Mouse (Mus musculus) gastrocnemius, postnatal 25 days (tissue): Measurements from ENCODE around the gene Sorbs2. TPM values are rescaled to one million over a fixed set of nuclear protein-coding genes. Genes with fewer than 3 reads are reported as not detected.

Source experiments
- DNase-seq: peaks from one replicate; pipeline ENCODE4 v3.0.0; 2022
- total RNA-seq, 2 experiments: library from RNA; stranded (reverse); gene quantifications; 1 replicate in 1 of 2; 2 replicates in 1 of 2; pipeline ENCODE4 v1.2.3; 2021

Sorbs2 gene
- total RNA-seq, 2 experiments from 2014 or later, result 21.0 to 21.5 TPM

GRCm38 (mm10) chr8:45682845-45683383, 175.3 kb downstream of the Sorbs2 start:
- DNase-seq, result no peak

DNA sequence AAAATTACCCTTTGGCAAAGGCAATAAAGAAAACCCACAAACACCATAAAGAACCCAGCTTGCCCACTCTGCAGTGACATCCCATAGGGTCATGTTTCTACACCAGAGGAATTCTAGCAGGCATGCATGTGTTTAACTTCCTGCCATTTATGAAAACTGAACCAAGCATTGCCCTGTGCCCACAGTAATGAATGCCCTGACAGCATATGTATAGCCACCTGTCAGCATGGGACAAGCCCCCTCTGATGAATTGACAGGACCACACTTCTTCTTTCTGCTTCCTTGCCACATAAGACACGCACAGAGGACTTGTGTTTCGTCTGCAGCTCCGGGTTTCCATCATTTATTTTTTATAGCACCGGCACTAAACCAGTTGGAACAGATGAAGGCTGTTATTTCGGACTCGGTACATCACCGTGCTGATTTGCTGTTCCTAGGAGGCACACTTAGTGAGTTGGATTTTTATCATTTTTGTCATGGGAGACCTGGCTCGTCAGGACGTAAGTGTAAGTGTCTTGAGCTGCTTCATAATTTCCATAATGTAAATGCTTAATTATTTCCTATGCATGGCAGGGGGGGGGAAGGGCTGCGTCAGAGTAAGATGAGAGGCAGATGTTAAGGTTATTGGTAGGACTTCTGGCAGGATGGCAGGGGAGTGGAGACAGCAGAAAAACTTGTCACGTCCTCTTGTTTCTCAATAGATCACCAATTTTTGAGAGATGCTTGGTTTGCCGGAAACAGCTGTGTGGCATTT, 180.5 kb downstream of the Sorbs2 start:
- DNase-seq, result no peak

GRCm38 (mm10) chr8:45689611-45690207, 182.1 kb downstream of the Sorbs2 start:
- no peak for DNase-seq

DNA sequence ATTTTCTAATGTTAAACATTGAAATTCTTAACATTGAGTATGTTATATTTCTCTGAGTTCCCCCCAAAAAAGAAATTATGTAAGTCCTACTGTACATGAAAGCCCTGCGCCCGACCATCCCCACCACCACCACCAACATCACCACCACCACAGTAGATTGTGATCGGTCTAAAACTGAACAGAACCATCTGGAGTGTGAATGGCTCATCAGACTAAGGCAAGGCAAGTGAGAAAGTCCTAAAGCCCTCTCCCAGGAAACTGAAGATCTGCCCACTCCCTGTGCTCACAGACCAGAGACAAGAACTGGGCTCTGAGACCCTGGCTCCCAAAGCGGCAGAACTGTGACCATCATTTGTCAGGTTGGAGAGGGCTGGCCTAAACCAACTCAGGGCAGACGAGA, 192.5 kb downstream of the Sorbs2 start:
- DNase-seq, result no peak

DNA sequence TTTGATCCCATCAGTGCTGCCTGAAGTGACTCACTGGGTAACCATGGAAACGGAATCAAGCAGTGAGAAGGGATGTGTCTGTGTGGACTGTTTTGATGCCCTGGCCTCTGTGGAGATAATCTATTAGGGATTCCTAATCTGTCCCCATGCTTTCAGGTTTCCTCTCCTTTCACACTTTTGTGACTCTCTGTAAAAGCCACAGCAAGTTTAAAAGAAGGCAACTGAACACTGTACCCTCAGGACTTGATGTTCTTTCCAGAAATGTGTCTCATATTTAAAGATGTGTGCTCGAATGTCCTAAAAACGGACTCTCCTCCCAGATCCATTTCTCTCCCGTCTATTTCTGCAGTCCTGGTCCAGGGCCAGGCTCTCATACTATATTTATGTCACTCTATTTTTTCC, 196.1 kb downstream of the Sorbs2 start:
- DNase-seq, result no peak

DNA sequence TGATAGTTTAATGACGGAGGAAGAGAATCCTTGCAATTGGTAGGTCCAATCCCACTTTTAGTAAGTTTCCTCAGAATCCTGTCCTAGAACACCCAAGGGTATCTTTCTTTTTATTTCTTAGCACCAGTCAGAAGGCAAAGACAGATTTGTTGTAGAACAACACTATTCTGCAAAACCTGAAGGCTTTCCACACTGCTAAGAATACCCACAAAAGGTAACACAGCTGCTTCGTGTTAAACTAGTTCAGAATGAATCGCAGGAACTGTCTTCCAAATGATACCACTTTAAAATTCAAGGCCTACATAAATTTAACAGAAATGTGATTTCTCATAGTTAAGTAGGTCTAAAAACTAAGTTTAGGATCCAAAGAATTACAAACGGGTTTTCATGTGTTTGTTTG, 201.5 kb downstream of the Sorbs2 start:
- no peak for DNase-seq

DNA sequence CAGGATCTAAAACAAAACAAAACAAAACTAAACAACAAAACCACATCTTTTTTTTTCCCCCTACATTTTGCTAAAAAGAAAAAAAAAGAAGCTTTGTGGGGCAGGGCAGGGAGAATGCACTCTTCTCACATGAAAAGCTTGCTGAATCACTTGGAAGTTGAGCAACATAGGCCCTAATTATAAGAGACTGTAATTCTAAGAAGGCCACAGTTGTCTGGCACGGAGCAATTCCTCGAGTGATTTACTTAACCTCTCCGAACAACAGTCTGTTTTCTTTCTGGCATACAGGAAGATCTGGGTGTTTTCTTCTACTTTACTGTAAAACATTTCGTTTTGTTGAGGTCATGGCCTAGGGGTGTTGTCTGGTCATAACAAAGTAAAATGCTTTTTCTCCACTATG, 202.1 kb downstream of the Sorbs2 start:
- no peak for DNase-seq

DNA sequence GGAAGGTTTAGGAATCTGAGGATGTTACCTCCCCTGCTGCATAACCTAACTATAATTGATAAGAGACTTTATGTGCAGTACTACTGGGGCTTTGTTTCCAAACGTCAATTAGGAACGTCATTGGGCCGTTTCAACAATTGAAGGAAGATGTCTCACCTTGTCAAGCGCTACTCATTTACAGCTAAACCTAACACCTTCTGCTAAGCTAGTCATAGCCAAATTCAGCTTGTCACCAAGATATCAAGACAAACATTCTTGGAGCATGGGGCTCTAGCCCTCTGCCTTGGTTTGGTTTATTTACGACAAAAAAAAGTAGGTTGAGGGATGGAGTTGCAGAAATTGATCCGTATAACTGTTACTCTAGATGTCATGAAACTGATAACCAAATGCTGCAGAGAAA, 205.0 kb downstream of the Sorbs2 start:
- no peak for DNase-seq

DNA sequence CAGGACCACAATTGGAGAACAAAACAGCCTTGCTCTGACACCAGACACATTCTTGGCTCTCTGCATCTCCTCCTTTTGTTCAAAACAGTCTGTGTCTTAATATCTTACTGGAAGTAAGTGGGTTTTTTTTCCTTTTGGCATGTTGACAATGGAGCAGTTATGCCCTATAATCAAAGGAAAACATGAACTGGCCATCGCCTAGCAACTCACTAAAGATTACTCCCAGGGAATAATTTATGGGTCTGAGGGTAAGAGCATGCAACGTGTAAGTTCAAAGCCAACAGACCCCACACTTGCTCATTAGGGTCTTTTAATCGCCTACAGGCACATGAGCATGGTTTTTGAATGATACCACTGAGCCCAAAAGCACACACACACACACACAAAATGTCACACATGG, 207.2 kb downstream of the Sorbs2 start:
- DNase-seq, result no peak

DNA sequence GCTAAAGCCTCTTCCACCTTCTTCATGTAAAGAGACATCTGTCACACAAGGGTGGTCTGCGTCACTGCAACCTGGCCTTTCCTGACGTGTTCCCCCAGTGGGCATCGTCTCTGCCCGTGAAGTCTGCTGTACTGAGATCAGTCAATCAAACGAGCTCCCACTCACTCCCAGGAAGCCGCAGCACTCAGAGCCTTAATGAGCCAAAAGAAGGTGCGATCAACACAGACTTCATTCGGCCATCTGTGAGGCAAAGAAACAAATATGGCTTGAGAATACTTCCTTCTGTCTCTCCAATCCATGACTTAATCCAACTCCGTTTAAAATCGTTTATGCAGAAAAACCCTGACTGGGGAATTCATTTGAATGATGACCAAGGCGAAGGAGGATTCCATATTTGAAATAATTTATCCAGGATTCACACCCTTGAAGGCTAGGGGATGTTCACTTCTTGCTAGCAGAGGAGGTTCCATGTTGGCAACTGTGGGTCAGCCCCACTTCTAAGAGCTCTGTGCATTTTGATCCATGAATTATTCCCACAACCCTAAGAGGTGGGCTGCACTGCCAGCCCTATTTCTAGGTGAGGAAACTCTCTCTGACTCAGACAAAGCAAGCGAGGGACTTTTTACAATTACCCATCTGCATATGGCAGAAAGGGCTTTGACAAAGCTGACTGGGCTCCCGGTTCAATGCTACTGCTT, 207.9 kb downstream of the Sorbs2 start:
- DNase-seq, result no peak

- DNase-seq, result no peak
These were observed 212.2 kb downstream of the Sorbs2 start for GRCm38 (mm10) chr8:45719776-45720175.

- no peak for DNase-seq
These were observed 216.6 kb downstream of the Sorbs2 start for GRCm38 (mm10) chr8:45724204-45724603.

DNA sequence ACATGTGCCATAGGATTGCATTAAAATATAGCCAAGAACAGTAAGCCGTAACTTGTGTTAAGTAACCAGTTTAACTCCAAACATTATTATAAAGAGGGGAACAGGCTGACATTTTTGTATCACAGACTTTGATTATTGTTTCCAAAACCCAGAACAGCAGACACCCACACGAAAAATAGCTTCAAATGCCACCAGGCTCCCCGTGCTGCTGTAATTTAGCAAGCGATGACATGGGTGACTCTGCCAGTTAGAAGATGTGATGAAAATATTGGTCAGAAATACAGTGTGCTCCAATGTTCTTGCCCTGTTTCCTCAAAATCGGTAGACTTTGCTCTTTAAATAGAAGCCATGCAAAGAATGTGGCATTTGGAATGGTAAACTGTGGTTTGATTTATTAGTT, 217.7 kb downstream of the Sorbs2 start:
- no peak for DNase-seq

GRCm38 (mm10) chr8:45729850-45730382, 222.3 kb downstream of the Sorbs2 start:
- DNase-seq, result no peak

DNA sequence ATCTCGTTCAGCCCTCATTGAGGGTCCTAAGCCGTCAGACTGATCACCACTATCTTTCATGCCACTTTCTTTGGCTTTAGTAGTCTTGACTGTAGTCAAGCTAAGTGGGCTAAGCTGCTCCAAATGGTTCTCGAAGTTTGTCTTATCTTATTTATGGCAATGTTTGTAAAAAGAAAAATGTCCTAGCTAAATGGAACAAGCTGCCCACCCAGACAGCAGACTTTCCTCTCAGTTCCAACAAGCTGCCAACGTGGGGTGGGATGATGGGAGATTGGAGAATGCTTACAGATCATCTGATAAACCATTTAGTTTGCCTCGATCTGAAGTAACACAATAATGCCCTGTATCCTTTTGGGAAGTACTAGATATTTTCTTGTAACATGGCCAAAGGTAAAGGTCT, 223.2 kb downstream of the Sorbs2 start:
- DNase-seq, result no peak

- DNase-seq, result no peak
These were observed 226.5 kb downstream of the Sorbs2 start for GRCm38 (mm10) chr8:45734071-45734470.

- no peak for DNase-seq
These were observed 229.7 kb downstream of the Sorbs2 start for GRCm38 (mm10) chr8:45737266-45737665.

DNA sequence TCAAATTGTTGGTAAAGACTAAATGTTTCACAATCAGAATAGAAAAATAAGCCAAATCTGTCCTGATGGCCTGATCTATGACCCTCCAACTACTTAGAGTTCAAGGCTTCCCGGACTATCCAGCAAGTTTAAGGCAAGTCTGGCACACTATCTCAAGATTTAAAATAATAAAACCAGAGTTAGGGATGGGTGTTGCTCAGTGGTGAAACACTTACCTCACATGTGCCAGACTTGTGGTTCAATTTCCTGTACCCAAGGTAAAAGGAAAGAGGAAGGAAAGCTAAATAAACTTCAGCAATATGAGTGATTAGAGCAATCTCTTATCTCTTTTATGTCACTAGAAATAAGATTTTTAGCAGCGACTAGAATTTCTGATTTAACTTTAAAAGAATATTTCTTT, 235.7 kb downstream of the Sorbs2 start:
- no peak for DNase-seq

DNA sequence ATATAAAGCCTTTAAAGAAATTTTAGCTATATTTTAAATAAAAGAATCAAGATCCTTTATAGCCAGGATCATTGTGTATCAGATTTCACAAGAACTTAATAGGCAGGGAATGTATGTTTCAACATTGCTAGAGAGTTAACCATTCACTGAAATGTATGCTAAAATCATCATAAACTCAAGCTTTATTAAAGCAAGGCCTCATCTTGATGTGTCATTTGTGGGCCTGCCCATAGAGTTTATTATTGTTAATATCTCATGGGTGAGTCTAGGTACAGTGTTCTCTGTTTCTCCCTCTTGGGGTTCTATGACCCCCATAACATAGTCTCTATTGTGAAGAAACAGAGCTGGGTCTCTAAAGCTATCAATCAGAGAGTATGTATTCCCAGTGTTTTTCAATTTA, 236.2 kb downstream of the Sorbs2 start:
- DNase-seq, result no peak

DNA sequence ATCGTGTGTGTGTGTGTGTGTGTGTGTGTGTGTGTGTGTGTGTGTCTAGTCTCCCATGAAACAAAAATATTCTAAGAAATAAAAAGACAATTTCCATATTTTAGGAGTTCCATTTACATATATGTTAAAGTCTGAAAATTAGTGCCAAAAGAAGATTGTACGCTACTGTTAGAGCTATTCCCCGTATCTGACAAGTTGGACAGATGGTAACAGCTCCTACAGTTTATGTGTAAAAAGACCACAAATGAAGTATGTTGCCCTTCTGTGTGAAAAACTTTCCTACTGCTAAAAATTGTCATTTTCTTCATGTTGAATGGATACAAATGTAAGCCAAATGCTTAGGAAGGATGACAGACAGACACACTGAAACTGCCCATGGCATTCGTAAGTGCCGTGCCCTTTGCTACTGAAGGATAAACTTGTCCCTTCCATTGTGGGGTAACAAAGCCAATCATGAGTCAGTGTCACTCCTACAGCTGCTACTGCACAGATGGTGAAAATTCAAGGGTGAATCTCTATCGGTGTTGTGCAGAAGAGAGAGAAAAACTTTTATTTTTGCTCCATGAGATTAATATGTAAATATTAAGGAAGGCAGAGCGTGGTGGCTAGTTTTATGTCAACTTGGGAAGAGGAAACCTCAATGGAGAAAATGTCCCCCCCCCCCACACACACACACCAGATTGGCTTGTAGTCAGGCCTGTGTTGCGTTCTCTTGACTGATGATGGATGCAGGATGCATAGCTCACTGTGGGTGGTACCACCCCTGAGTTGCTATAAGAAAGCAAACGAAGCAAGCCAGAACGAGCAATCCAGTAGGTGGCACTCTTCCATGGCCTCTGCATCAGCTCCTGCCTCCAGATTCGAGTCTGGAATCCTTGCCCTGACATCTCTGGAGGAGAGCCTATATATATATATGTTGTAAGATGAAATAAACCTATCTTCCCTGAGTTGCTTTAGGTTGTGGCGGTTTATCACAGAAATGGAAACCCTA, 244.2 kb downstream of the Sorbs2 start:
- DNase-seq, result no peak

GRCm38 (mm10) chr8:45755482-45755881, 247.9 kb downstream of the Sorbs2 start:
- no peak for DNase-seq

- no peak for DNase-seq
These were observed 248.4 kb downstream of the Sorbs2 start for GRCm38 (mm10) chr8:45755972-45756371.
